Mouse (Mus musculus) ES-Bruce4 (cell line): ENCODE results near the gene Fto.

ENCODE experiments used
- CTCF ChIP-seq: IDR thresholded peaks from one replicate; pipeline ENCODE4 v1.8.1; 2011; ENCODE audit warnings: low read depth, low read length
- EP300 ChIP-seq: IDR thresholded peaks from 2 replicates; pipeline ENCODE4 v1.6.1; 2011; ENCODE audit warnings: low read depth, low read length; ENCODE audit not compliant: insufficient read depth

- TF ChIP-seq CTCF (no peak), EP300 (no peak)
Observed at GRCm38 (mm10) chr8:91467881-91468534, 154.7 kb downstream of the Fto start.
